Mouse (Mus musculus): ENCODE data around the gene Ugt3a2.

Ugt3a2 gene

GRCm38 (mm10) chr15:9335341-9335740, at the start of gene Ugt3a2:
Gene Ugt3a2, plus strand, starts transcription at chr15:9335550.
- DNase-seq: no peak

GRCm38 (mm10) chr15:9289660-9290059, 45.7 kb upstream of the Ugt3a2 start:
- no peak for DNase-seq

GRCm38 (mm10) chr15:9305978-9306692, 29.2 kb upstream of the Ugt3a2 start:
- DNase-seq: no peak

DNA sequence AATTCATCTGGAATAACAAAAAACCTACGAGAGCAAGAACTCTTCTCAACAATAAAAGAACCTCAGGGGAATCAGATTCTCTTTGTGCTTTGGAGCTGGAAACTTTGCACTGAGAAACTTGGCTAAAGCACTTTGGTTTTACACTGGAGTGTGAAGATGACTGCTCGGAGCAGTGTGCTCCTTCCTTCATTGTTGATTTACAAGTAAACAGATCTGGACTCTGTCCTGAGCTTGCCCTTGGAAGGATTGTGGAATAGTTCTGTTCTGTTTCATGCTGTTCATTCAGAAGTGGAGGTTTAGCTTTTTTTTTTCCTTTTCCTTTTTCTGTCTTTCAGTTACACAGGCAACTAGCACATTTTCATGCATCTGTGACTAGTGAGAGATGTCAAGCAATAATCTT, 754 bp upstream of the Ugt3a2 start:
- DNase-seq: no peak

- no peak for DNase-seq
Observed at GRCm38 (mm10) chr15:9336616-9337015, 1.3 kb downstream of the Ugt3a2 start.

DNA sequence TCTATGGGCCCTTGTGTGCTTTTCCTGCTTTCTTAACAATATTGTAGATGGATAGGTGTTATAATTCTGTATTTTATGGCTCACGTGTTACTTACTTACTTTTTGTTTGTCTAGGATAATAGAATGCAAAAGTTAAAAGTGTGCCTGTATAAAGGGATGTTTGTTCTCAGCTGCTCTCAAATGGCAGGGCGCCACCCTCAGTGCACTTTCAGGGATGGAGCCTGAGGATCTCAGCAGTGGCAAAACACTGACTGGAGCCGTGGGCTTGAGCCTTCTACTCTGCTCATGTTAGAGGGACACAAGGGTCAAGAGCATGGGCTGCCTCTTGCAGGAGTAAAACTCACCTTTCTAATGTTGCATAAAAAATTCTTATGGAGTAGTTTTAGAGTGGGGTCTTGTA, 1.7 kb downstream of the Ugt3a2 start:
- no peak for DNase-seq

GRCm38 (mm10) chr15:9348739-9349138, 13.4 kb downstream of the Ugt3a2 start:
- no peak for DNase-seq

DNA sequence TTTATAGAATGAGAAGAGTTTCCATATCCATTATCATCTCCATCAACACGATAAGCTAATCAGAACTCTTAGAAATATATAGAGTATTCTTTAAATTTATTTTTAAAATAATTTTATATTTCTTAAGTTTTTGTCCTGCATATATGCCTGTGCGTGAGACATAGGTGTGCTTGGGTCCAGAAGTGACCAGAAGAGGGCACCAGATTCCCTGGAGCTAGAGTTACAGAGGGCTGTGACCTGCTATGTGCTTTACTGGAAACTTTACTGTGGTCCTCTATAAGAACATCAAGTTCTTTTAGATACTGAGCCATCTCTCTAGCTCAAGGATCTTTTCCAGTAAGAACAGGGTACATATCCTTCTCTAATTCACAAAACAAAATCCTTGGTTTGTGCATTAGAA, 27.5 kb downstream of the Ugt3a2 start:
- DNase-seq: no peak

- DNase-seq: no peak
Observed at GRCm38 (mm10) chr15:9368774-9369173, 33.4 kb downstream of the Ugt3a2 start.

- DNase-seq: no peak
Observed at GRCm38 (mm10) chr15:9376281-9376680, 40.9 kb downstream of the Ugt3a2 start.

DNA sequence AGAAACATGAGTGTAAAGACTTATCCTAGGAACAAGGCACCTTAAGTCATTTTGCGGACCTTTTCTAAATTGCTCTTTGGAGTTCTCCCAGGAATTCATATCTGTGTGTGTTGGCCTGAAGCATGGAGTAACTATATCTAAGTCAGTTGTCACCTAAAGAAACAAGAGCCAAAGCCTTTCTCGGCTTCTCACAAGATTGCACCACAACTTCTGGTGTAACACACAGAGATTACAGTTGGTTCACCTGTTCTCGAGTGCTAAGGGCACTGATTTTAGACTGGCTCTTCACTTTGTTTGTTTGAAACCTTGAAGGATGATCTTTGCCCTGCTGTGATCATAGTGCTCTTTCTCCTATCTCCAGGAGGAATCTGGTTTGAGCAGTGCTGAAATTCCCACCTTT, 74.1 kb downstream of the Ugt3a2 start:
- DNase-seq: no peak

All from lung, postnatal 10 days (tissue).